Mouse (Mus musculus): ENCODE results near the gene Bmpr1a. TPM values are rescaled to one million over a fixed set of nuclear protein-coding genes. Genes with fewer than 3 reads are reported as not detected.

Gene Bmpr1a
- polyA plus RNA-seq, 1 experiment from 2014 or later, result 25.7 TPM

- no peak overlapping the region for H3K4me2 ChIP-seq (replicated peaks)
- no peaks in the 10 kb centered on the region for H3K27me3 ChIP-seq (ENCODE audit: control insufficient read depth, insufficient read depth, low read length)
- H3K27ac ChIP-seq, result no peak overlapping the region
- no peaks in the 10 kb centered on the region for H3K36me3 ChIP-seq (replicated peaks; ENCODE audit: control insufficient read depth, insufficient read depth)
- no peak overlapping the region for H3K9ac ChIP-seq
- H3K4me1 ChIP-seq (replicated peaks; ENCODE audit: control insufficient read depth, insufficient read depth, low read length), result no peaks in the 10 kb centered on the region
- no peaks in the 10 kb centered on the region for H3K9me3 ChIP-seq (ENCODE audit: control insufficient read depth, low read length)
- no peak overlapping the region for H3K4me3 ChIP-seq (replicated peaks; ENCODE audit: low read length)
- WGBS, result 68% methylated on average over 4 of the region's 4 CpGs
- no peak for ATAC-seq (ENCODE audit: low FRiP score)
- DNase-seq (ENCODE audit: low spot score), result no peak
Observed at GRCm38 (mm10) chr14:34535883-34536282, 32.7 kb upstream of the Bmpr1a start.

DNA sequence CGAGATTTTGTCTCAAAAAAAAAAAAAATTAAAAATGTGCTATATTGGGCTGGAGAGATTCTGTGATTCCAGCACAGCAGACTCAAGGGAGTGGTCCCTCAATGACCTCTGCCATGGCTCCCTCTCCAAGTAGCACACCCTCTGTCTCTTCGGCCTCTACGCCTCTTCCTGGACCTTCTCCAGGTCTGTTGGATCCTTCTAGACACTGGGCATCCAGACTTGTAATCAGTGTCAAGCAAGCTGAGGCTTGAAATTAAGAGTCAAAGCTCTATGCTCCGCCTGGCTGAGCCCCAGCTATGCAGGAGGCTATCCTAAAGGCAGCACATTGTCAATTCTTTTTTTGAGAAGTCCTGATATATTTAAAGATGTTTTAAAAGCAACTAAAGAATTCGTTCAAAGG, 30.4 kb upstream of the Bmpr1a start:
- no peaks in the 10 kb centered on the region for H3K27me3 ChIP-seq (ENCODE audit: control insufficient read depth, insufficient read depth, low read length)
- ATAC-seq (ENCODE audit: low FRiP score), result no peak
- no peaks in the 10 kb centered on the region for H3K36me3 ChIP-seq (replicated peaks; ENCODE audit: control insufficient read depth, insufficient read depth)
- no peak overlapping the region for H3K27ac ChIP-seq
- no peak overlapping the region for H3K9ac ChIP-seq
- WGBS, result 86% methylated on average over 5 of the region's 5 CpGs
- H3K4me1 ChIP-seq (replicated peaks; ENCODE audit: control insufficient read depth, insufficient read depth, low read length), result no peaks in the 10 kb centered on the region
- H3K4me2 ChIP-seq (replicated peaks), result no peak overlapping the region
- no peak for DNase-seq (ENCODE audit: low spot score)
- H3K9me3 ChIP-seq (ENCODE audit: control insufficient read depth, low read length), result no peaks in the 10 kb centered on the region
- no peak overlapping the region for H3K4me3 ChIP-seq (replicated peaks; ENCODE audit: low read length)

DNA sequence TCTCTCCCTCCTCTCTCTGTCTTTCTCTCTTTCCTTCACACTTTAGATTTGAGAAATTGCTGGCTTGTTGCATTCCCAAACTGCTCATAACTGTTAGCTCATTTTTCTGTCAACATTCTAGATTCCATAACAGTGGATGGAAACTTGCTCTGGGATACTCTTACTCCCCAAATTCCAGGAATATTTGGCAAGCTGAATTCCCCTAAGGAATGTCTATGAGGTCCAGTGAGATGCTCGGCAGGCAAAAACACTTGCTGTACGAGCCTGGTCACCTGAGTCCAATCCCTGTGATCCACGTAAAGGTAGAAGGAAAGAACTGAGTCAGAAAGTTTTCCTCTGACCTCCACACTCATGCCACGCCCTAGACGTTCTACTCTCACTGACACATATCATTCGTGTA, 29.4 kb upstream of the Bmpr1a start:
- H3K27me3 ChIP-seq (ENCODE audit: control insufficient read depth, insufficient read depth, low read length), result no peaks in the 10 kb centered on the region
- 80% methylated on average over 6 of the region's 6 CpGs for WGBS
- H3K36me3 ChIP-seq (replicated peaks; ENCODE audit: control insufficient read depth, insufficient read depth), result no peaks in the 10 kb centered on the region
- no peak overlapping the region for H3K27ac ChIP-seq
- no peaks in the 10 kb centered on the region for H3K9me3 ChIP-seq (ENCODE audit: control insufficient read depth, low read length)
- no peak for DNase-seq (ENCODE audit: low spot score)
- no peak overlapping the region for H3K9ac ChIP-seq
- no peaks in the 10 kb centered on the region for H3K4me1 ChIP-seq (replicated peaks; ENCODE audit: control insufficient read depth, insufficient read depth, low read length)
- no peak overlapping the region for H3K4me2 ChIP-seq (replicated peaks)
- no peak for ATAC-seq (ENCODE audit: low FRiP score)
- H3K4me3 ChIP-seq (replicated peaks; ENCODE audit: low read length), result no peak overlapping the region

GRCm38 (mm10) chr14:34528804-34529203, 25.7 kb upstream of the Bmpr1a start:
- H3K4me2 ChIP-seq (replicated peaks), result no peak overlapping the region
- WGBS, result 68% methylated on average over 8 of the region's 8 CpGs

DNA sequence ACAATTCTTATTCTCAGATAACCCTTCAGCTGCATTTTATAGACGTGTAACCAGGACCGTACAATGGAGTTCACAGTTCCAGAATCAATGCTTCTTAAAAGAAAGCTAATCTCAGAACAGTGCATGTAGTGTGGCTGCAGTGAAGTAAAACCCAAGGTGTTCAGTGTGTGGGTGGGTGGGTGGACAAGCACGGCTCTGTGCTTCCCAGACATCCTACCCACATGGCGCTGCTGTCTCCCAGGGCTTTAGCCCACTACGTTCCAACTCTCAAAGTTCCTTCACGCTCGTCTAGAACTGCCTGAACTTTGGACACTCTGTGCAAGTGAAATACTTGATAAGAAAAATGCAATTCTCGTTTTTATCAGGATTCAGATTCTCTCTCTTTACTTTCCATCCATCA, 19.6 kb upstream of the Bmpr1a start, which contains the start of gene 9230112D13Rik:
TSS of gene 9230112D13Rik (minus strand) at position 101 of the 400 bp plus-strand sequence.
- no peak within 1 kb of the TSS for H3K27ac ChIP-seq
- H3K4me1 ChIP-seq (replicated peaks; ENCODE audit: control insufficient read depth, insufficient read depth, low read length), result no peaks in the 10 kb centered on the region
- no peak within 1 kb of the TSS for H3K4me2 ChIP-seq (replicated peaks)
- H3K27me3 ChIP-seq (ENCODE audit: control insufficient read depth, insufficient read depth, low read length), result no peaks in the 10 kb centered on the region
- no peak within 1 kb of the TSS for H3K9ac ChIP-seq
- no peaks in the 10 kb centered on the region for H3K9me3 ChIP-seq (ENCODE audit: control insufficient read depth, low read length)
- WGBS, result 89% methylated on average over 8 of the region's 8 CpGs
- DNase-seq (ENCODE audit: low spot score), result no peak
- no peak for ATAC-seq (ENCODE audit: low FRiP score)
- H3K36me3 ChIP-seq (replicated peaks; ENCODE audit: control insufficient read depth, insufficient read depth), result no peaks in the 10 kb centered on the region
- H3K4me3 ChIP-seq (replicated peaks; ENCODE audit: low read length), result no peak within 1 kb of the TSS

More at GRCm38 (mm10) chr14:34528804-34529203, 25.7 kb upstream of the Bmpr1a start:
- DNase-seq (ENCODE audit: low spot score) (no peak), ATAC-seq (ENCODE audit: low FRiP score) (no peak)
- Histone ChIP-seq H3K36me3 (replicated peaks; ENCODE audit: control insufficient read depth, insufficient read depth) (no peaks in the 10 kb centered on the region), H3K4me3 (replicated peaks; ENCODE audit: low read length) (no peak overlapping the region), H3K27me3 (ENCODE audit: control insufficient read depth, insufficient read depth, low read length) (no peaks in the 10 kb centered on the region), H3K9me3 (ENCODE audit: control insufficient read depth, low read length) (no peaks in the 10 kb centered on the region), H3K4me1 (replicated peaks; ENCODE audit: control insufficient read depth, insufficient read depth, low read length) (no peaks in the 10 kb centered on the region), H3K27ac (no peak overlapping the region), H3K9ac (no peak overlapping the region)

DNA sequence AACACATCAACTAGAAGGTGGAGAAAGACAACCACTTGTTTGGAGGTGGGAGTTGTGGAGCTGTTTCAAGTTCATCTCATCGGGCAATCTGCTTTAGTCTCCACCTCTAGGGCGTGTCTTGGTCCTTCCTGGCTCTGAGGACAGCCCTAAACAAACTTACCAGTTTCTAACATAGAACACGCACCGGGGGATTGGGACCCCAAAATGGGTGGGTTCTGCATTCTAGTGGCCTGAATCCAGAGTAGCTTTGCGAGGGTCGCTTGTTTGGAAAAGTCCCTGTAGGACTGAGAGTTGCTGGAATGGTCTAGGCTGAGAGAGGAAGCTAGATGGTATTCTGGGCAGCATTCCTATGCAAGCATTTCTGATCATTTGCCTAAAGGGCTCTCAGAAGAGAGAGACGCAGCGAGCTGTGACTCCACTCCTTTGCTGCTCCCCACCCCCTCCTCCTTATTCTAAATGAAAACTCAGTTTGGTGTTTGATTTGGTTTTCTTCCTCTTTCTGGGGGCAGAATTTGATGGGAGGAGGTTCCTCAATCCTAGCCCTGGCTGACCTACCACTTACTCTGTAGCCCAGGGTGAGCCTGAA, 14.9 kb upstream of the Bmpr1a start:
- H3K27me3 ChIP-seq (ENCODE audit: control insufficient read depth, insufficient read depth, low read length), result no peaks in the 10 kb centered on the region
- WGBS, result 90% methylated on average over 8 of the region's 8 CpGs
- H3K4me3 ChIP-seq (replicated peaks; ENCODE audit: low read length), result no peak overlapping the region
- no peaks in the 10 kb centered on the region for H3K4me1 ChIP-seq (replicated peaks; ENCODE audit: control insufficient read depth, insufficient read depth, low read length)
- H3K36me3 ChIP-seq (replicated peaks; ENCODE audit: control insufficient read depth, insufficient read depth), result no peaks in the 10 kb centered on the region
- DNase-seq (ENCODE audit: low spot score) (no peak), ATAC-seq (ENCODE audit: low FRiP score) (no peak)
- H3K27ac ChIP-seq, result no peak overlapping the region
- H3K4me2 ChIP-seq (replicated peaks), result no peak overlapping the region
- H3K9me3 ChIP-seq (ENCODE audit: control insufficient read depth, low read length), result no peaks in the 10 kb centered on the region
- no peak overlapping the region for H3K9ac ChIP-seq

DNA sequence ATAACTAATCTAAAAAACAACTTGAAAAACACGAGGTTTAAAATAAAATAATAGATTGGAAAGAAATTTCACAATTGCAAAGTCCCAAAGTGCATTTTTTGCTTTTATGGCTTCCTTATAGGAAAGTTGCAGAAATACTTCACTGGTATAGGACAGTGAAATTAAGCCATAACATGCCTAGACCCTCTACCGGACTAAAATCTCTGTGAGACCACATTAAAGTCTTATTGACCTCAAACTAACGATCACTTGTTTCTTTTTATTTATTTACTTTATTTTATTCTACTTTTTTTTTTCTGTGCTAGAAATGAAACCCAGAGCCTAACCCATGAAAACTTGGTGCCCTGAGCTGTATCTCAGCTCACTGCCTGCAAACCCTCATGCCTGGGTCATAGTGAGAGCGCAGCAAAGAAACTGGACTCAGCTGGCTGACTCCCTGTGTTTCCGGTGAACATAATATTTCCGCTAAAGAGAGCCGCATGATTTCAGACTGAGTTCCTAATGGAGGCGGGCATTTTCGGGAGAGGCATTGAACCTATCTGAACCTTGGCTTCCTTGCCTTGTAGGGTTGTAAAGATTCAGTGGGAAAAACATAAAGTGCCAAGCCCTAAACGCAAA, 13.9 kb upstream of the Bmpr1a start:
- H3K27ac ChIP-seq, result no peak overlapping the region
- 91% methylated on average over 10 of the region's 10 CpGs for WGBS
- no peak overlapping the region for H3K4me2 ChIP-seq (replicated peaks)
- H3K9ac ChIP-seq, result no peak overlapping the region
- H3K9me3 ChIP-seq (ENCODE audit: control insufficient read depth, low read length), result no peaks in the 10 kb centered on the region
- DNase-seq (ENCODE audit: low spot score), result no peak
- no peaks in the 10 kb centered on the region for H3K36me3 ChIP-seq (replicated peaks; ENCODE audit: control insufficient read depth, insufficient read depth)
- no peak overlapping the region for H3K4me3 ChIP-seq (replicated peaks; ENCODE audit: low read length)
- H3K27me3 ChIP-seq (ENCODE audit: control insufficient read depth, insufficient read depth, low read length), result no peaks in the 10 kb centered on the region
- no peaks in the 10 kb centered on the region for H3K4me1 ChIP-seq (replicated peaks; ENCODE audit: control insufficient read depth, insufficient read depth, low read length)
- no peak for ATAC-seq (ENCODE audit: low FRiP score)

DNA sequence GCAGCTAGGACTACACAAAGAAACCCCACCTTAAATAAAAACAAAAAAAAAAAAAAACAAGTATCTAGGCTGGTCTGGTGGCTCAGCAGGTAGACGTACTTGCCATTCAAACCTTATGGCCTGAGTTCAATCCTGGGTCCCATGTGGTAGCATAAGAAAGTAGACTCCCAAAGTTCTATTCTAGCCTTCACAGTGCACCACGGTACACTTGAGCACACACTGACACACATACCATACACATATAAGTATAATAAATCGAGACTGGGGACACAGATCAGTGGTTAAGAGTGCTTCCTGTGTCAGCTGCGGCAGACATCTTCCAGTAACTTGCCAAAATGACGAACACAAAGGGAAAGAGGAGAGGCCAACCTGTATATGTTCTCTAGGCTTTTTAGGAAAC, 12.7 kb upstream of the Bmpr1a start:
- no peaks in the 10 kb centered on the region for H3K4me1 ChIP-seq (replicated peaks; ENCODE audit: control insufficient read depth, insufficient read depth, low read length)
- ATAC-seq (ENCODE audit: low FRiP score), result no peak
- H3K27me3 ChIP-seq (ENCODE audit: control insufficient read depth, insufficient read depth, low read length), result no peaks in the 10 kb centered on the region
- H3K27ac ChIP-seq, result no peak overlapping the region
- no peak overlapping the region for H3K9ac ChIP-seq
- no peaks in the 10 kb centered on the region for H3K36me3 ChIP-seq (replicated peaks; ENCODE audit: control insufficient read depth, insufficient read depth)
- DNase-seq (ENCODE audit: low spot score), result no peak
- no peak overlapping the region for H3K4me3 ChIP-seq (replicated peaks; ENCODE audit: low read length)
- 93% methylated on average over 5 of the region's 5 CpGs for WGBS
- H3K9me3 ChIP-seq (ENCODE audit: control insufficient read depth, low read length), result no peaks in the 10 kb centered on the region
- no peak overlapping the region for H3K4me2 ChIP-seq (replicated peaks)

DNA sequence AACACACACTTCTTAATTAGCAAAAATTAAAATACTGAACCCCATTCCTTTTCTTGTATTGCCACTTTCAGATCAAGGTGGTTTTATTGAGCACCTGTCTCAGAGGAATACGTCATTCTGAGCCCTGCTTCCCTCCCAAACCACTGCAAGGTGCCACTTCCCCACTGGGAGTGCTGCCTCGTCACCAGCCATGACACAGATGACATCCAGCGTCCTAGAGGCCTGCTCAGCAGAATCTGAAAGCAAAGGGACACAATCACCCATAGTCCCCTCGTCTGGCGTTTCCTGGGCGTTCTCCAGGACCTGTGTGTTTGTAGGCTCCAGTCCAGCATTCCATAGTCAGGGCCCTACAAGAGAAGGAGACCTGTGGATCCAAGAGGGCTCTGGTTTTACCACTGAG, 11.0 kb upstream of the Bmpr1a start:
- Histone ChIP-seq H3K9ac (no peak overlapping the region), H3K4me2 (replicated peaks) (no peak overlapping the region), H3K36me3 (replicated peaks; ENCODE audit: control insufficient read depth, insufficient read depth) (no peaks in the 10 kb centered on the region), H3K27me3 (ENCODE audit: control insufficient read depth, insufficient read depth, low read length) (no peaks in the 10 kb centered on the region), H3K9me3 (ENCODE audit: control insufficient read depth, low read length) (no peaks in the 10 kb centered on the region), H3K4me1 (replicated peaks; ENCODE audit: control insufficient read depth, insufficient read depth, low read length) (no peaks in the 10 kb centered on the region), H3K4me3 (replicated peaks; ENCODE audit: low read length) (no peak overlapping the region), H3K27ac (no peak overlapping the region)
- ATAC-seq (ENCODE audit: low FRiP score), result no peak
- no peak for DNase-seq (ENCODE audit: low spot score)
- WGBS, result 45% methylated on average over 6 of the region's 6 CpGs

Data from hindbrain, embryonic 14.5 days (tissue).